Mouse (Mus musculus): ENCODE results near the gene Ifit1bl1. TPM values are rescaled to one million over a fixed set of nuclear protein-coding genes. Genes with fewer than 3 reads are reported as not detected.
"Not testable (repeated sequence)": the region's sequence is repeated elsewhere in the genome, so short reads cannot be mapped to it uniquely, and the experiment has no call there.

Gene Ifit1bl1
- polyA plus RNA-seq (2012; rRNA removed) = 0.37 and 0.55 TPM in 2 replicates

- DNase-seq (ENCODE audit: low read depth) = not testable (repeated sequence)
Measured at GRCm38 (mm10) chr19:34601888-34602287, at the start of gene Ifit1bl1. Ifit1bl1 (minus strand) TSS chr19:34601956.

- no peak for TF ChIP-seq CTCF (IDR thresholded peaks at IDR 0.05; ENCODE audit: borderline replicate concordance, extremely low read depth, insufficient read depth, insufficient read length)
- no peak for TF ChIP-seq POLR2A (IDR thresholded peaks at IDR 0.05; ENCODE audit: borderline replicate concordance, extremely low read depth, insufficient read depth, insufficient read length, poor library complexity, severe bottlenecking)
- no peak for DNase-seq (ENCODE audit: low read depth)
Measured at GRCm38 (mm10) chr19:34650997-34651396, 49.2 kb upstream of the Ifit1bl1 start.

DNA sequence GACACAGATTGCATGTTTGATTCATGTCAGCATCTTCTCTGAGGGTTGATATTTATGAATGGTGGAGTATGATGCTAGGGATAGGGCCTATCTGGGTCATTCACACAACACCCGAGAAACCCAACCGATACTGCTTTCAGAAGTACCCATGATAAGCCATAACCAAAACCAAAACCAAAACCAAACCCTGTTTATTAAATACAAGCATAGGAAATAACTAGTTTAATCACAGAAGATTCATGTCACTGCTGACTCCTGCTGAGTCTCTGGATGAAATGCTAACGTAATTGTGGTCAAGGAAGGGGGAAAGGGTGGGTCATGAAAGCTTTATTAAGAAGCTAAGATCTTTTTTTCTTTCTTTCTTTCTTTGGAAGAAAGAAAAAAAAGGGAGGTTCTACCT, 48.5 kb upstream of the Ifit1bl1 start:
- TF ChIP-seq CTCF (IDR thresholded peaks at IDR 0.05; ENCODE audit: borderline replicate concordance, extremely low read depth, insufficient read depth, insufficient read length) (no peak), POLR2A (IDR thresholded peaks at IDR 0.05; ENCODE audit: borderline replicate concordance, extremely low read depth, insufficient read depth, insufficient read length, poor library complexity, severe bottlenecking) (no peak)
- no peak for DNase-seq (ENCODE audit: low read depth)

GRCm38 (mm10) chr19:34647630-34648029, 45.9 kb upstream of the Ifit1bl1 start:
- DNase-seq (ENCODE audit: low read depth) = not testable (repeated sequence)

DNA sequence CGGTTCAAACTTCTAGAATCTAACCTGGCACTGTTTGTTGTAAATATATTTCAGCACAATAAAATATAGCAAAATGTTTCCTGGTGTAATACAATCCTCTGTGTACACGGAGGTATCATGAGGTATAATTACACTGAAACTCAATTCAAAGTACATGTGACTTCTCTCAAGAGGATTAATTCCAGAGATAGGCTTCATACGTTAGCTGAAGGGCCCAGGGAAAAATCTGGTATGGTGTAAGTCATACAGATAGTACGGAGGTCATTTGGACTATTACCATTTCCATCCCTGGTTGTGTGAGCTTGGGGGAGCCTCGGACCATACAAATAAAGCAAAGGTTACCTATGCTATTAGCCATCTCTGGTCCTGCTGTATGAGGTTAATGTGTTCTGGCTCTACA, 40.9 kb upstream of the Ifit1bl1 start:
- no peak for DNase-seq (ENCODE audit: low read depth)
- TF ChIP-seq CTCF (IDR thresholded peaks at IDR 0.05; ENCODE audit: borderline replicate concordance, extremely low read depth, insufficient read depth, insufficient read length) (no peak), POLR2A (IDR thresholded peaks at IDR 0.05; ENCODE audit: borderline replicate concordance, extremely low read depth, insufficient read depth, insufficient read length, poor library complexity, severe bottlenecking) (no peak)

- no peak for TF ChIP-seq POLR2A (IDR thresholded peaks at IDR 0.05; ENCODE audit: borderline replicate concordance, extremely low read depth, insufficient read depth, insufficient read length, poor library complexity, severe bottlenecking)
- no peak for TF ChIP-seq CTCF (IDR thresholded peaks at IDR 0.05; ENCODE audit: borderline replicate concordance, extremely low read depth, insufficient read depth, insufficient read length)
- no peak for DNase-seq (ENCODE audit: low read depth)
Measured at GRCm38 (mm10) chr19:34640623-34641022, 38.9 kb upstream of the Ifit1bl1 start, which contains the start of the genes Ifit1bl2 and Ifit1. Ifit1bl2 (minus strand) TSS chr19:34640743. Ifit1 (plus strand) TSS chr19:34640871.

- TF ChIP-seq POLR2A (IDR thresholded peaks at IDR 0.05; ENCODE audit: borderline replicate concordance, extremely low read depth, insufficient read depth, insufficient read length, poor library complexity, severe bottlenecking) (no peak), CTCF (IDR thresholded peaks at IDR 0.05; ENCODE audit: borderline replicate concordance, extremely low read depth, insufficient read depth, insufficient read length) (peak; percentile 72; the same call in 1 of the 2 replicates)
- DNase-seq (ENCODE audit: low read depth) = peak; percentile 68
Measured at GRCm38 (mm10) chr19:34636933-34637557, 35.3 kb upstream of the Ifit1bl1 start.

DNA sequence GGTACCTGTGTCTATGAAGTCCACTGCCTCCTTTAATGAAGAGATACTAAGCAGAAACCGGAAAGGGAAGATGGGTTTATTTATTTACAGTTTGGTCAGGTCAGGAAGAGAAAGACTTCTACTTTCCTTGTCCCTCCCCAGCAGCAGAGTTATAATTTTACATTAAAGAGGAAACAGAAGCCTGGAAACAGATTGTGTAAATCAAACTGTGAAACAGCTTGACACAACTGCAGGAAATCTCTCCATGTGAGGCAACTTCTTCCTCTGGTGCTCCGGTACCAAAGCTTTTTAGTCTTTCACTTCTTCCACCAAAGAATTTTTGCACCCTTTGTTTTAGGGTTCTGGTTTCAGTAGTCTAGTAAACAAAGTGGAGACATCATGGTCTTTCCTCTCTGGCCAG, 31.7 kb upstream of the Ifit1bl1 start:
- no peak for DNase-seq (ENCODE audit: low read depth)
- TF ChIP-seq POLR2A (IDR thresholded peaks at IDR 0.05; ENCODE audit: borderline replicate concordance, extremely low read depth, insufficient read depth, insufficient read length, poor library complexity, severe bottlenecking) (no peak), CTCF (IDR thresholded peaks at IDR 0.05; ENCODE audit: borderline replicate concordance, extremely low read depth, insufficient read depth, insufficient read length) (no peak)

DNA sequence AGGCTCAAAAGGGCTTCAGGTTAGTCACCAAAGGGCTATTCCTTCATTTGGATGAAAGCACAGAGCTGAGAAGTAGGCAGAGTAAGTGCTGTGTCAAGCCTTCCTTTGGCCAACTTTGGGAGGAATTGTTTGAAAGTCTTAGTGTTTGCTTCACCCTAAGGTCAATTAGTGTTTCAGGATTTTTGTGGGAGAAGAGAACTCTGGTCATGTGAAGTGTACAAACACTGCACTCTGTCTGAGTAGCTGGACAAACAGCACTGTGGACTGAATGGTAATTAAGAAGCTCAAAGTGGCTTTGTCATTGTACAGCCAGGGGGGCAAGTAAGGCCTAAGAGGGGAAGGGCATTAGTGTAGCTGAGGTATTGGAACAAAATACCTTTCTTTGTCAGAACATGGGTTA, 29.7 kb upstream of the Ifit1bl1 start:
- DNase-seq (ENCODE audit: low read depth) = no peak
- TF ChIP-seq POLR2A (IDR thresholded peaks at IDR 0.05; ENCODE audit: borderline replicate concordance, extremely low read depth, insufficient read depth, insufficient read length, poor library complexity, severe bottlenecking) (no peak), CTCF (IDR thresholded peaks at IDR 0.05; ENCODE audit: borderline replicate concordance, extremely low read depth, insufficient read depth, insufficient read length) (no peak)

GRCm38 (mm10) chr19:34627496-34627895, 25.7 kb upstream of the Ifit1bl1 start:
- TF ChIP-seq CTCF (IDR thresholded peaks at IDR 0.05; ENCODE audit: borderline replicate concordance, extremely low read depth, insufficient read depth, insufficient read length) = no peak
- no peak for TF ChIP-seq POLR2A (IDR thresholded peaks at IDR 0.05; ENCODE audit: borderline replicate concordance, extremely low read depth, insufficient read depth, insufficient read length, poor library complexity, severe bottlenecking)

GRCm38 (mm10) chr19:34624663-34625062, 22.9 kb upstream of the Ifit1bl1 start:
- no peak for DNase-seq (ENCODE audit: low read depth)
- TF ChIP-seq CTCF (IDR thresholded peaks at IDR 0.05; ENCODE audit: borderline replicate concordance, extremely low read depth, insufficient read depth, insufficient read length) = no peak
- no peak for TF ChIP-seq POLR2A (IDR thresholded peaks at IDR 0.05; ENCODE audit: borderline replicate concordance, extremely low read depth, insufficient read depth, insufficient read length, poor library complexity, severe bottlenecking)

More at GRCm38 (mm10) chr19:34627496-34627895, 25.7 kb upstream of the Ifit1bl1 start:
- no peak for DNase-seq (ENCODE audit: low read depth)

DNA sequence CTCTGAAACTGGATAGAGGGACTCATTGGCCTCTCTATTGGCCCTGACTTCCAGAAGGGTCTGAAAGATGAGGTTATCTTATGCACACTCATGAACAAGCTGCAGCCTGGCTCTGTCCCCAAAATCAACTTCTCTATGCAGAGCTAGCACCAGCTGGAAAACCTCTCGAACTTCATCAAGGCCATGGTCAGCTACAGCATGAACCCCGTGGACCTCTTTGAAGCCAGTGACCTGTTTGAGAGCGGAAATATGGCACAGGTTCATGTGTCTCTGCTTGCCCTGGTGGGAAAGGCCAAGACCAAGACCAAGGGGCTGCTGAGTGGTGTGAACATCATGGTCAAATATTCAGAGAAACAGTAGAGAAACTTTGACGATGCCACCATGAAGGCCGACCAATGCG, 22.0 kb upstream of the Ifit1bl1 start:
- TF ChIP-seq CTCF (IDR thresholded peaks at IDR 0.05; ENCODE audit: borderline replicate concordance, extremely low read depth, insufficient read depth, insufficient read length) = no peak
- TF ChIP-seq POLR2A (IDR thresholded peaks at IDR 0.05; ENCODE audit: borderline replicate concordance, extremely low read depth, insufficient read depth, insufficient read length, poor library complexity, severe bottlenecking) = no peak
- DNase-seq (ENCODE audit: low read depth) = no peak

All from brain, embryonic 14.5 days (tissue).